Mouse (Mus musculus) monocyte, adult 5-6 weeks (primary cell): ENCODE results near the gene Cnnm2. TPM values are rescaled to one million over a fixed set of nuclear protein-coding genes. Genes with fewer than 3 reads are reported as not detected.

Experiments
- ATAC-seq: fragments of 153-309, 156-312 bp; replicated peaks from 2 replicates; pipeline ENCODE4 v1.8.0; 2017; ENCODE audit warnings: mild to moderate bottlenecking; ENCODE audit not compliant: low TSS enrichment, insufficient number of reproducible peaks, severe bottlenecking, poor library complexity, low FRiP score
- total RNA-seq: library from RNA; stranded (forward); fragments of 200-1000, 200-491, 200-594 nt; gene quantifications from 3 replicates; pipeline ENCODE4 v1.2.3, GENCODE M21; 2017

Gene Cnnm2
- total RNA-seq, 1 experiment from 2014 or later = 2.6 TPM

- no peak for ATAC-seq
These were observed 23.1 kb downstream of the Cnnm2 start for GRCm38 (mm10) chr19:46784502-46784901.

- ATAC-seq = no peak
These were observed 24.2 kb downstream of the Cnnm2 start for GRCm38 (mm10) chr19:46785633-46786032.

GRCm38 (mm10) chr19:46789782-46790181 is 28.4 kb downstream of the Cnnm2 start:
- no peak for ATAC-seq

GRCm38 (mm10) chr19:46791360-46791759 is 30.0 kb downstream of the Cnnm2 start:
- ATAC-seq = no peak

- ATAC-seq = no peak
These were observed 30.5 kb downstream of the Cnnm2 start for GRCm38 (mm10) chr19:46791921-46792320.

GRCm38 (mm10) chr19:46792480-46792879 is 31.1 kb downstream of the Cnnm2 start:
- ATAC-seq = no peak

GRCm38 (mm10) chr19:46794181-46794580 is 32.8 kb downstream of the Cnnm2 start:
- ATAC-seq = no peak

- ATAC-seq = no peak
These were observed 38.6 kb downstream of the Cnnm2 start for GRCm38 (mm10) chr19:46799903-46800583.

- no peak for ATAC-seq
These were observed 40.1 kb downstream of the Cnnm2 start for GRCm38 (mm10) chr19:46801492-46801891.

GRCm38 (mm10) chr19:46802306-46802705 is 40.9 kb downstream of the Cnnm2 start:
- ATAC-seq = no peak

- ATAC-seq = no peak
These were observed 42.3 kb downstream of the Cnnm2 start for GRCm38 (mm10) chr19:46803732-46804131.

GRCm38 (mm10) chr19:46804751-46805150 is 43.4 kb downstream of the Cnnm2 start:
- no peak for ATAC-seq

GRCm38 (mm10) chr19:46805933-46806688 is 44.7 kb downstream of the Cnnm2 start:
- no peak for ATAC-seq

- ATAC-seq = no peak
These were observed 46.9 kb downstream of the Cnnm2 start for GRCm38 (mm10) chr19:46808261-46808660.

GRCm38 (mm10) chr19:46809031-46809430 is 47.6 kb downstream of the Cnnm2 start:
- ATAC-seq = no peak

GRCm38 (mm10) chr19:46819276-46819675 is 57.9 kb downstream of the Cnnm2 start:
- no peak for ATAC-seq

- ATAC-seq = no peak
These were observed 61.1 kb downstream of the Cnnm2 start for GRCm38 (mm10) chr19:46822491-46822890.

GRCm38 (mm10) chr19:46823759-46824158 is 62.4 kb downstream of the Cnnm2 start:
- ATAC-seq = no peak

- ATAC-seq = no peak
These were observed 63.5 kb downstream of the Cnnm2 start for GRCm38 (mm10) chr19:46824867-46825266.

- ATAC-seq = no peak
These were observed 66.3 kb downstream of the Cnnm2 start for GRCm38 (mm10) chr19:46827654-46828165.
